Mouse (Mus musculus): ENCODE measurements at regions not wholly inside any gene's neighbourhood (a gene's known extent, or its start where the extent isn't known, plus 50 kb on each side); places are given as distances from the start of the nearest gene placed in this dataset.

DNA sequence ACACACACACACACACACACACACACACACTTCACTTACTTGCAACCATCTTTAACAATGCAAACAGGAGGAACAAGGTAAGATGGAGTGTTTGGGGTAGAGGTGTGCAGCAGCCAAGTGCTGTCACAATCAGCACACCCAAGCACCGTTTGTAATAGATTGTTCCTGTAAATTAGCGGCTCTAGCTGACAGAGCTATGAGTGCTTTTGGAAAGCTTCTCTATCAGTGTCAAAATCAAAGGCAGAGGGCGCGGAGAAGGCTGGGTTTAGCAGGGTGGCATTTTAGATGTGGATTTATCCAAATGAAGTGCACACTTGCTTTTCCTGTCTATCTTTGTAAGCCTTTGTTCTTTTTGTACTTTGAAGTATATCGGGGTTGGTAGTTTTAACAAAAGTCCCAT, 184.6 kb downstream of the Cog6 start:
- WGBS: 78% methylated on average over 5 of the region's 5 CpGs
- no peaks in the 10 kb centered on the region for H3K36me3 ChIP-seq
- no peak overlapping the region for H3K4me2 ChIP-seq
- no peak overlapping the region for H3K9ac ChIP-seq
- no peaks in the 10 kb centered on the region for H3K4me1 ChIP-seq
- H3K4me3 ChIP-seq: no peak overlapping the region
- no peak overlapping the region for H3K27ac ChIP-seq
- no peaks in the 10 kb centered on the region for H3K9me3 ChIP-seq
- ATAC-seq (ENCODE audit: insufficient number of reproducible peaks, insufficient read depth, low FRiP score, low TSS enrichment, low read depth): no peak
- H3K27me3 ChIP-seq: 0 out of 2 replicates have a peak, but pooled peaks cover 6% of the 10 kb centered on the region

DNA sequence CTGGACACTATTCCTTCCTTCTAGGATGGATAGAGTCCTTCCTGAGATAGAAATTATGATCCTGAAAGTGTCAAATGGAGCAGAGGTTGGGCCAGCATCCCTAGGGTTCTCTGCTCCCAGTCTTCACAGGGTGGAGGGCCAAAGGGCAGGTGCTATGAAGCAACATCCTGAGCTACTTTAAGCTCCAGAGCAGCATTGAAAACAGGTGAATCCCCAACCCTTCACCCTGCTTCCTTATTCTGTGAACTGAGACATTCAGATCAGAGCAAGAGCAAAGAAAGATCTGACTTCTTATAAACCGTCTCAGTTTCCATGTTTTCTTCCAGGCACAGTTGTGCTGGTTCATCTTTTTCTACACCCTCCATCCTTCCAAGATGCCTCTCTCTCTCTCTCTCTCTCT, 185.1 kb downstream of the Cog6 start:
- H3K36me3 ChIP-seq: no peaks in the 10 kb centered on the region
- no peaks in the 10 kb centered on the region for H3K4me1 ChIP-seq
- no peak overlapping the region for H3K27ac ChIP-seq
- no peaks in the 10 kb centered on the region for H3K9me3 ChIP-seq
- ATAC-seq (ENCODE audit: insufficient number of reproducible peaks, insufficient read depth, low FRiP score, low TSS enrichment, low read depth): no peak
- no peak overlapping the region for H3K9ac ChIP-seq
- 0 out of 2 replicates have a peak, but pooled peaks cover 6% of the 10 kb centered on the region for H3K27me3 ChIP-seq
- no peak overlapping the region for H3K4me2 ChIP-seq
- 76% methylated on average over 1 of the region's 1 CpGs for WGBS
- no peak overlapping the region for H3K4me3 ChIP-seq

DNA sequence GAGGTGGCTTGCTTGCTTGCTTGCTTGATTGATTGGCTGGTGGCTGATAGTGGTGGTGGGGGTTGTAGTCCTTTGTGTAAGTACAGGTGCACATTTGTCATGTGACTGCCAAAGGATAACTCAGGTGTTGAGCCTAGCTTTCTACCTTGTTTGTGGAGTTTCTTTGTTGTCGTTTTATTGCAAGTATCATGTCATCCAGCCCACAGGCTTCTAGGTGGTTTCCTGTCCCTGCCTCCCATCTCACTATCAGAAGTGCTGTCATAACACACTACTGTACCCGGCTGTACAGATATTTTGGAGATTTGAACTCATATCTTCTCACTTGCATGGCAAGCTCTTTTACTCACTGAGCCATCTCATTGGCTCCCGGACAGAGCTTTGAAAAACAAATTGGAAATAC, 186.9 kb downstream of the Cog6 start:
- Histone ChIP-seq H3K9me3 (no peaks in the 10 kb centered on the region), H3K4me1 (no peaks in the 10 kb centered on the region), H3K4me2 (no peak overlapping the region), H3K27ac (no peak overlapping the region), H3K36me3 (no peaks in the 10 kb centered on the region), H3K4me3 (no peak overlapping the region), H3K27me3 (0 out of 2 replicates have a peak, but pooled peaks cover 3% of the 10 kb centered on the region), H3K9ac (no peak overlapping the region)
- WGBS: 89% methylated on average over 3 of the region's 3 CpGs
- ATAC-seq (ENCODE audit: insufficient number of reproducible peaks, insufficient read depth, low FRiP score, low TSS enrichment, low read depth): no peak

DNA sequence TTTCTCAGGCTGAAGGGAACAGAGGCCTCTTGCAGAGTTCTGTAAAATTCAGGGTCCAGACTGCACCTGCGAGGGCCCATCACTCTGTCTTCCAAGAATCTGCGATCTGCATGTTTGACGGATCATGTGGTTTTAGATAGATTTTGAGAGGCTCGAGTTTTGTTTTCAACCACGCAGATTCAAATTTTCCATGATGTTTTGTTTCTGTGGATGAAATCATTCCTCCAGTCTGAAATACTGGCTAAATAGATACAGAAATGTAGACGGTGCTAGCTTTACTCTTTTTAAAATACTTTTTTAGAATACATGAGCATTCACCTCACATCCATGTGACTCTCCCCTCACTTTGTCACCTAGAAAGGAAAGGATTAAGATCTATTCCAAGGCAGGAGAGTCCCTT, 188.0 kb downstream of the Cog6 start:
- Histone ChIP-seq H3K9me3 (no peaks in the 10 kb centered on the region), H3K4me1 (no peaks in the 10 kb centered on the region), H3K27ac (no peak overlapping the region), H3K36me3 (no peaks in the 10 kb centered on the region), H3K4me2 (no peak overlapping the region), H3K4me3 (no peak overlapping the region), H3K27me3 (0 out of 2 replicates have a peak, but pooled peaks cover 3% of the 10 kb centered on the region), H3K9ac (no peak overlapping the region)
- ATAC-seq (ENCODE audit: insufficient number of reproducible peaks, insufficient read depth, low FRiP score, low TSS enrichment, low read depth): no peak
- 85% methylated on average over 6 of the region's 6 CpGs for WGBS

DNA sequence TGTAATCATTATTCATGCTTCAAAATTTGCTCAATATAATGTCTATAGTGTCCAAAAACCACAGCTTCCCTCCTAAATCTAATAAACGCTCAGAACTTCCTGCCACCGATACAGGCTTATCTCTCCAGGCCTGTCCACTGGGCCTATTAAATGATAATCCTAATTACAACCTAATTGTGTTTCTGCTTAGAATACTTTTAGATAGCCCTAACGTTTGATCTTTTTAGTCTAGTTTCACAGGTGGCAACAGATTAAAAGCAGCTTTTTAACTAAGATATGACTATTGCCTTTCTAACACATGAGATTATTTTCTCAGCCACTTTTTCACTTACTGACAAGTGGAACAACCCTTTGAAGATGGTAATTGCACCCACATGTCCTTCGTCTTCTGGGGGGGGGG, 188.6 kb downstream of the Cog6 start:
- Histone ChIP-seq H3K9ac (no peak overlapping the region), H3K4me1 (no peaks in the 10 kb centered on the region), H3K36me3 (no peaks in the 10 kb centered on the region), H3K27ac (no peak overlapping the region), H3K4me2 (no peak overlapping the region), H3K9me3 (no peaks in the 10 kb centered on the region), H3K4me3 (no peak overlapping the region), H3K27me3 (0 out of 2 replicates have a peak, but pooled peaks cover 3% of the 10 kb centered on the region)
- 40% methylated on average over 4 of the region's 4 CpGs for WGBS
- ATAC-seq (ENCODE audit: insufficient number of reproducible peaks, insufficient read depth, low FRiP score, low TSS enrichment, low read depth): no peak

DNA sequence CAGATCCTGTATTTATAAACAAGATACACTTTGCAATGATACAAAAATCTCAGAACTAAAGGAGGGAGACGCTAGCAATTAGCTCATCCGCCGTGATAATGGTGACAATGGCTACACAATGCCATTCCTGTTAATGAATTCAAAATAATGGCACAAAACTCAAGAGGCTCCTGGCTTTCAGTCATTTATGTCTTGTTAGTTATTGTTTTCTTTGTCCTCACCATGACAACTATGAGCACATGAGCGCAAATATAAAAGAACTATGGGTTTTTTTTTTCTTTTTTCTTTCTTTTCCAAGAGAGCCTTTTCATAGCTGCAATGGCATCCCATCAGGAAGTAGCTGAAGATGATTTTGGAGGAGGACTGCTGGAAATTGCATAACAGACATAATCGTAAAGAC, 194.2 kb downstream of the Cog6 start:
- peaks cover 11% of the 10 kb centered on the region for H3K4me1 ChIP-seq
- no peak overlapping the region for H3K4me2 ChIP-seq
- no peaks in the 10 kb centered on the region for H3K36me3 ChIP-seq
- H3K27me3 ChIP-seq: no peaks in the 10 kb centered on the region
- H3K27ac ChIP-seq: no peak overlapping the region
- H3K4me3 ChIP-seq: no peak overlapping the region
- no peaks in the 10 kb centered on the region for H3K9me3 ChIP-seq
- ATAC-seq (ENCODE audit: insufficient number of reproducible peaks, insufficient read depth, low FRiP score, low TSS enrichment, low read depth): no peak
- no peak overlapping the region for H3K9ac ChIP-seq
- WGBS: 88% methylated on average over 5 of the region's 5 CpGs

DNA sequence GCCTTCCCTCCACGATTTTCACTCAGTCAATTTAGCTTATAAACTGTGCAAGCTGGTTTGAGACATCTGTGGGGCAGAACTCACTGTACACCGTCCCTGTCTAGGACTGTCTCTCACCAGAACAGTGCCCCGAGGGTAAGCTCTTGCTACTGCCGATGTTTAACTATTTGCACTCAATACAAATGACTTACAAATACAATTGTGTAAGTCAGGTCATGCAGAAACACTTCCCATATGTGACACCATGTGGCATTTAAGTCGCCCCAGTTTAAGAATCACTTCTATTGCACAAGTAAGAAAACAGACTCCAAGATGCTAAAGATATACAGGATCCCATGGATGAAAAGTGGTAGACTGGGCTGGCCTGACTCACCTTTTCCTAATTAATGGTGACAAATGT, 195.6 kb downstream of the Cog6 start:
- Histone ChIP-seq H3K27me3 (no peaks in the 10 kb centered on the region), H3K36me3 (no peaks in the 10 kb centered on the region), H3K4me2 (no peak overlapping the region), H3K4me3 (no peak overlapping the region), H3K9ac (no peak overlapping the region), H3K27ac (no peak overlapping the region), H3K9me3 (no peaks in the 10 kb centered on the region), H3K4me1 (peaks cover 11% of the 10 kb centered on the region)
- WGBS: 6% methylated on average over 5 of the region's 5 CpGs
- ATAC-seq (ENCODE audit: insufficient number of reproducible peaks, insufficient read depth, low FRiP score, low TSS enrichment, low read depth): no peak

DNA sequence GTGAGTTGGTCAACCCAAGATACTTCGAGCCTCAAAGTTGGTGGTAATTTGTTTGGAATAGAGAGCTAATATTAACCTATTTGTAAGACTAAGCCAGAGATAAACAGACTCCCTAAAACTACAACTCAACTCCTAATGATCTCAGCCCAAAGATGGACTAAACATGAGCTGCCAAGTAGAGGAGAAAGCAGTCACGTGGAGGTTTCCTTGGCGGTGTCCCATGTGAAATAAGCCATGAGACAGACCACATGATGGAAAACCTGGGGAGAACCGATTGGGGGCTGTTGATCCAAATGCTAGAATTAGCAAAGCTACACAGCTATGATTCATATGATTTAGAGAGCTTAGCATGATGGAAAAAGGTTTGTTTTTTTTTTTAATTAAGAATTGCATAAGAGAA, 198.6 kb downstream of the Cog6 start:
- Histone ChIP-seq H3K9me3 (no peaks in the 10 kb centered on the region), H3K4me1 (peaks cover 11% of the 10 kb centered on the region), H3K4me3 (no peak overlapping the region), H3K4me2 (no peak overlapping the region), H3K27ac (no peak overlapping the region), H3K9ac (no peak overlapping the region), H3K36me3 (no peaks in the 10 kb centered on the region), H3K27me3 (no peaks in the 10 kb centered on the region)
- WGBS: 85% methylated on average over 4 of the region's 4 CpGs
- no peak for ATAC-seq (ENCODE audit: insufficient number of reproducible peaks, insufficient read depth, low FRiP score, low TSS enrichment, low read depth)

DNA sequence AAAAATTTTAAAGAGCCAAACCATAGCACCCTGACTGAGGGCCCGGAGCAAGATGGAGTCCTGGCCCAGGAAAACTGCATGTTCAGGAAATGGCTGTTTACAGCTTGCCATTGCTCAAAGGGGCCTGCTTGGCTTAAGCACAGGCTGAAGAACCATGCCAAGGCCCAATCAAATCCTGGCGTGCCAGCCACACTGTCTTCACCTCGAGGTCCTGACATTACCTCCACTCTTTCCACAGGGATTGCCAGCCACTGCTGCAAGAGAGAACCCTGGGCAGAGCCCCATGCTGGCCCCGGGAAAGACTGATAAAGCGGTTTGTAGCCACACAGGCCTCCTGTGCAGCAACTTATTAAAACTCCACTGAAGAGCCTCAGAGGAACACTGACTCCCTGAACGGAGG, 199.6 kb downstream of the Cog6 start:
- Histone ChIP-seq H3K4me3 (no peak overlapping the region), H3K27ac (no peak overlapping the region), H3K4me2 (no peak overlapping the region), H3K27me3 (no peaks in the 10 kb centered on the region), H3K9me3 (no peaks in the 10 kb centered on the region), H3K9ac (no peak overlapping the region), H3K36me3 (no peaks in the 10 kb centered on the region), H3K4me1 (peaks cover 11% of the 10 kb centered on the region)
- ATAC-seq (ENCODE audit: insufficient number of reproducible peaks, insufficient read depth, low FRiP score, low TSS enrichment, low read depth): no peak
- 82% methylated on average over 6 of the region's 6 CpGs for WGBS

DNA sequence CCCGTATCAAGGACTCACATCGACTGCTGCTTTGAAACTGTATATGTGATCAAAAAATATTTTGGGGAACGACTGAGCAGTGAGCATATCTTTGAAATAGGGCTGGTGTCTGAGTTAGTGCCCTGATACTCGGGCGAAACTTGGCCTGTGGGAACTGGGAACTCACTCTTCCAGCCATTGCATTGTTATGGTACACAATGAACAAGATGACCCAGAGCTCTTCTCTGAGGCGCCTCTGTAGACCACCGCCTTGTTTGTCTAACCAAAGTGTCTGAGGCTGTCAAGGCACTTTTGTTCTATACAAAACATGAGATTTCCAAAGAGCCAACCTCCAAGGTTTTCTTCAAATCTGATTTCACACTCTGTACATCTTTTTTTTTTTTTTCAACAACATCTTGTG, 201.5 kb downstream of the Cog6 start:
- no peak for ATAC-seq (ENCODE audit: insufficient number of reproducible peaks, insufficient read depth, low FRiP score, low TSS enrichment, low read depth)
- WGBS: 59% methylated on average over 7 of the region's 7 CpGs
- Histone ChIP-seq H3K4me1 (no peaks in the 10 kb centered on the region), H3K9me3 (no peaks in the 10 kb centered on the region), H3K4me2 (no peak overlapping the region), H3K36me3 (no peaks in the 10 kb centered on the region), H3K27ac (no peak overlapping the region), H3K9ac (no peak overlapping the region), H3K4me3 (no peak overlapping the region), H3K27me3 (no peaks in the 10 kb centered on the region)

DNA sequence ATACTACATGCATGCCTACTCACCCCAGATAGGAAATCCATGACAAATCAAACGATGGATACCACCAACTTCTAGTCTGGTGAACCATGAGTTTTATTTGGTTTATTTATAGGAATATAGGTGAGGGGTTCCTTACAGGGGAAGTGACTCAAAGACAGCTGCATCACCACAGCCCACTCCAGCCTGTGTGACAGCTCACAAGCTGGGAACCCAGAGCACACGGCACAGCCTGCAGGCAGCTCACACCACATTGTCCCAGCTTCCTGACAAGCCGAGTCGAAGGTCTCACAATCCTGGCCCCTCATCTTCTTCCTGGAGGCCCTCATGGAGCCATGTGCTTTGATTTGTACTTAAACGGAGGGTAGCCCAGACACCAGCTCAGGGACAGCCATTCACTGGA, 214.7 kb downstream of the Cog6 start:
- H3K4me3 ChIP-seq: no peak overlapping the region
- 83% methylated on average over 5 of the region's 5 CpGs for WGBS
- H3K9me3 ChIP-seq: no peaks in the 10 kb centered on the region
- ATAC-seq (ENCODE audit: insufficient number of reproducible peaks, insufficient read depth, low FRiP score, low TSS enrichment, low read depth): no peak
- H3K4me1 ChIP-seq: no peaks in the 10 kb centered on the region; the same call in 1 of the 2 replicates
- H3K4me2 ChIP-seq: no peak overlapping the region
- H3K36me3 ChIP-seq: no peaks in the 10 kb centered on the region
- no peak overlapping the region for H3K27ac ChIP-seq
- no peaks in the 10 kb centered on the region for H3K27me3 ChIP-seq
- H3K9ac ChIP-seq: no peak overlapping the region

DNA sequence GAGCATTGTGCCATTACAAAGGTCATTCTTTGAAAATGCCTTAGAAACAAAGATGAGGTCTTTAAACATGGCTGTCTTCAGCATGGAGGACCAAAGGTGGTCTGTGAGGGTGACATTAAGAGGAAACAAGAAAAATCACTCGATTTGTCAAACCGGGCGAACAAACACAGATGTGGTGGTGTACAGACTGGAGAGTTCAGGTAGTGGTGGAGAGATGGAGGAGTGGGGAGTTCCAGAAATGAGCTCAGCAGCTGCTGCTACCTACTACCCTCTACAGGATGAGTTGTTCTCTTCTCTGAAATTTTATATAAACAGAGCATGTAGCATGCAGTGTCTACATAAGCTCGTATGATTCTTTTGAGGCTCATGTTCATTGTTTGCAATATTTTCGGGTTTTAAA, 215.6 kb downstream of the Cog6 start:
- no peaks in the 10 kb centered on the region for H3K36me3 ChIP-seq
- H3K4me2 ChIP-seq: no peak overlapping the region
- H3K27me3 ChIP-seq: no peaks in the 10 kb centered on the region
- no peak for ATAC-seq (ENCODE audit: insufficient number of reproducible peaks, insufficient read depth, low FRiP score, low TSS enrichment, low read depth)
- 88% methylated on average over 5 of the region's 5 CpGs for WGBS
- H3K9ac ChIP-seq: no peak overlapping the region
- H3K4me1 ChIP-seq: no peaks in the 10 kb centered on the region; the same call in 1 of the 2 replicates
- no peak overlapping the region for H3K27ac ChIP-seq
- H3K9me3 ChIP-seq: no peaks in the 10 kb centered on the region
- no peak overlapping the region for H3K4me3 ChIP-seq

DNA sequence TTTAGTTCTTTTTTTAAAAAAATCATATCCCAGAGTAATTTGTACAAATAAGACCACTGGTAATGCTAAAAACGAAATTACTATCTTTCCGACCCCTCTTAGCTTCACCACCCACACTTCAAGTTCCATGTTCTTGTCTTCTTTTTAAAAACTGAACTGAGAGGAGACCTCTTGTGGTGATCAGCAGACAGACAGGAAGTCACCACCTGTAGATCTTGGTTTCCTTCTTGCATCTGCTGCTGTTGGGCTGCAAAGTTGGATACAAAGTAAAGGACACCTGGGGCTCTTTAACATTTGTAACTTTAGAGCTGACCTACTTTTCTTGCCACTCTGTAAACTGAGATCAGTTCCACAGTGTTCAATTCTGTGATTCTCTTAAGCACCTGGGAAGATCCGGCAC, 216.4 kb downstream of the Cog6 start:
- Histone ChIP-seq H3K9ac (no peak overlapping the region), H3K27me3 (no peaks in the 10 kb centered on the region), H3K36me3 (no peaks in the 10 kb centered on the region), H3K9me3 (no peaks in the 10 kb centered on the region), H3K4me1 (no peaks in the 10 kb centered on the region; the same call in 1 of the 2 replicates), H3K27ac (no peak overlapping the region), H3K4me2 (no peak overlapping the region), H3K4me3 (no peak overlapping the region)
- ATAC-seq (ENCODE audit: insufficient number of reproducible peaks, insufficient read depth, low FRiP score, low TSS enrichment, low read depth): no peak
- WGBS: 82% methylated on average over 3 of the region's 3 CpGs
